Mouse (Mus musculus) liver, embryonic 14.5 days (tissue): ENCODE results near the gene Vcam1.

ENCODE experiments used
- CTCF ChIP-seq: IDR thresholded peaks from 2 replicates; pipeline ENCODE4 v1.5.1; 2016; ENCODE audit warnings: antibody characterized with exemption, low read depth, control low read depth
- EP300 ChIP-seq: IDR thresholded peaks from 2 replicates; pipeline ENCODE4 v1.6.1; 2016; ENCODE audit warnings: antibody characterized with exemption, low read depth

- TF ChIP-seq CTCF (no peak), EP300 (no peak)
Measured at GRCm38 (mm10) chr3:116095934-116096333, 33.6 kb downstream of the Vcam1 start.
